Mouse (Mus musculus): ENCODE measurements around the gene Stbd1.

DNA sequence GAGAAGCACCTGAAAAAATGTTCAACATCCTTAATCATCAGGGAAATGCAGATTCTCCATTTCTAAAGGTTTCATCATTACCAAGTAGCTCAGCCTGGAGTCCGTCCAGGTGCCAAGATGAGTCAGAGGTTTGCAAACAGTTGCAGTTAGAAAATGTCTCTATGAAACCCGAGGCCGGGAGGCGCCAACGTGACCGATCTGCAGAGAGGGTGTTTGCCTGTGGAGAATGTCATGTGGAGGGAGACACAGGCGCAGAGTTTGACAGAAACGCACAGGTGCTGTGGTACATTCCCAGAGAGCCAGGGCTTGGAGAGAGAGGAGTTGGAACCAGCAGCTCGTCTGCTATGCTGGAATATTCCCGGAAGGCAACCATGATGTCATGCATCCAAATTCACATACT, 3.8 kb upstream of the Stbd1 start:
- TF ChIP-seq TBP (IDR thresholded peaks at IDR 0.05; ENCODE audit: low read depth, low read length): no peak
- no peak for TF ChIP-seq POLR2A (IDR thresholded peaks at IDR 0.05; ENCODE audit: control insufficient read depth in 1 of 2, insufficient read depth in 1 of 2, low read depth in 1 of 2, low read length in 2 of 2, poor library complexity in 1 of 2)
- no peak for TF ChIP-seq CTCF (IDR thresholded peaks at IDR 0.05 in 2 of 3, conservative IDR thresholded peaks at IDR 0.05 in 1 of 3; ENCODE audit: control insufficient read depth in 1 of 3, insufficient read depth in 1 of 3, low read depth in 2 of 3, low read length in 3 of 3, poor library complexity in 1 of 3, severe bottlenecking in 1 of 3)

Data from MEL (cell line).